Mouse (Mus musculus): Measurements from ENCODE around the gene Ankrd28. TPM values are rescaled to one million over a fixed set of nuclear protein-coding genes. Genes with fewer than 3 reads are reported as not detected.

Ankrd28 gene
- polyA plus RNA-seq, 1 experiment: 6.5 TPM

DNA sequence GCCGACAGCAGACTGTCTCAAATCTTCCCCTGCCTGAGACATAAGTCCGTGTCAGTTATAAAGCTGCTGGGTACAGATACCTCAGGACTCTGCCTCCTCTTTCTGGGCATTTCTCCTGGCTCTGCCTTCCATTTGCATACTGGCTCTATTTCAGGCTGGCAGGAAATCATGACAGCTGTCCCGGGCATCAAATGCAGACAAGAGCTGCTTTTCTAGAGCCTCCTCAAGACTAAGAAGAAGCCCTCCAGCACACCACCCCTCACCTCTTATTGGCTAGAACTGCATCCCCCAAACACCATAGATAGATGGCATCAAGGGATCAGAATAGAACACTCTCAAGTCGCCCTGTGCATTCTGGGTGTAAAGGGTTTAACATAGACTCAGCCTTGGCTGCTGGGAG, 24.2 kb upstream of the Ankrd28 start:
- Histone ChIP-seq H3K4me2 (ENCODE audit: low read depth) (no peak overlapping the region), H3K36me3 (ENCODE audit: control insufficient read depth, insufficient read depth) (no peaks in the 10 kb centered on the region), H3ac (ENCODE audit: control insufficient read depth, insufficient read length) (no peak overlapping the region), H3K4me3 (no peak overlapping the region), H3K79me2 (ENCODE audit: control insufficient read depth, insufficient read depth) (no peaks in the 10 kb centered on the region), H3K27me3 (ENCODE audit: control insufficient read depth, insufficient read depth, insufficient read length) (peaks cover 7% of the 10 kb centered on the region)
- TF ChIP-seq TCF12 (IDR thresholded peaks at IDR 0.05; ENCODE audit: insufficient read depth, poor library complexity, severe bottlenecking) (no peak), POLR2A (IDR thresholded peaks at IDR 0.05; ENCODE audit: insufficient read length, low read depth) (no peak), MAX (IDR thresholded peaks at IDR 0.05; ENCODE audit: low read depth) (no peak), MYOG (IDR thresholded peaks at IDR 0.05; ENCODE audit: control insufficient read depth in 1 of 3, insufficient read depth in 1 of 3, insufficient read length in 2 of 3, low read depth in 2 of 3) (peak in 1 of 3 experiments; percentile 4), MYOD1 (IDR thresholded peaks at IDR 0.05; ENCODE audit: control insufficient read depth in 1 of 3, insufficient read length in 2 of 3, low read depth in 2 of 3) (peak in 2 of 3 experiments; percentile 7 to 30)

GRCm38 (mm10) chr14:31843571-31843970, 13.1 kb upstream of the Ankrd28 start:
- Histone ChIP-seq H3K79me2 (ENCODE audit: control insufficient read depth, insufficient read depth) (no peaks in the 10 kb centered on the region), H3K27me3 (ENCODE audit: control insufficient read depth, insufficient read depth, insufficient read length) (peaks cover 6% of the 10 kb centered on the region), H3ac (ENCODE audit: control insufficient read depth, insufficient read length) (no peak overlapping the region), H3K4me3 (no peak overlapping the region), H3K4me2 (ENCODE audit: low read depth) (no peak overlapping the region), H3K36me3 (ENCODE audit: control insufficient read depth, insufficient read depth) (no peaks in the 10 kb centered on the region)
- TF ChIP-seq TCF12 (IDR thresholded peaks at IDR 0.05; ENCODE audit: insufficient read depth, poor library complexity, severe bottlenecking) (no peak), MAX (IDR thresholded peaks at IDR 0.05; ENCODE audit: low read depth) (no peak), TCF3 (IDR thresholded peaks at IDR 0.05; ENCODE audit: insufficient read length, low read depth) (no peak), REST (IDR thresholded peaks at IDR 0.05; ENCODE audit: insufficient read depth, insufficient read length) (no peak), MYOD1 (IDR thresholded peaks at IDR 0.05; ENCODE audit: control insufficient read depth in 1 of 3, insufficient read length in 2 of 3, low read depth in 2 of 3) (no peak), CEBPB (IDR thresholded peaks at IDR 0.05; ENCODE audit: insufficient read depth, poor library complexity, severe bottlenecking) (no peak)

DNA sequence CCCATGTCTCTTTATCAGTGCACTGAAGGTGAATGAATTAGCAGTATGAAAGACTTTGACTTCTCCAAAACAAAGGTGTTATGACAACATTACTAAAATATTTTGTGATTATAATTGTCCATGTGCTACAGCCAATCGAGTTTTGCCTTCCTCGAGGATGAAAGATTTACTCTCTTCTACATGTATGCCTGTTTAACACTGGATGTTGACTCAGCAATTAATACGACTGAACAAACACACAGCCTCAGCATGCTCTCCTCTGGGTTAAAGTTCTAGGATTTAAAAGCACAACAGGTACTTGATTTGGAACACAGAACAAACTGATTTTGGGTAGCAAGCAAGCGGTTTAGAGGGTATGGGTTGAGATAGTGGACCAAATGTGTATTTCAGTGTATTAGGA, 1.6 kb upstream of the Ankrd28 start:
- Histone ChIP-seq H3K4me3 (no peak overlapping the region), H3K36me3 (ENCODE audit: control insufficient read depth, insufficient read depth) (no peaks in the 10 kb centered on the region), H3K27me3 (ENCODE audit: control insufficient read depth, insufficient read depth, insufficient read length) (no peaks in the 10 kb centered on the region), H3ac (ENCODE audit: control insufficient read depth, insufficient read length) (no peak overlapping the region), H3K79me2 (ENCODE audit: control insufficient read depth, insufficient read depth) (peaks cover 27% of the 10 kb centered on the region), H3K4me2 (ENCODE audit: low read depth) (no peak overlapping the region)
- TF ChIP-seq SRF (IDR thresholded peaks at IDR 0.05; ENCODE audit: control insufficient read depth, insufficient read length, low read depth): no peak
- TF ChIP-seq MYOD1 (IDR thresholded peaks at IDR 0.05; ENCODE audit: control insufficient read depth in 1 of 3, insufficient read length in 2 of 3, low read depth in 2 of 3): no peak
- no peak for TF ChIP-seq REST (IDR thresholded peaks at IDR 0.05; ENCODE audit: insufficient read depth, insufficient read length)
- TF ChIP-seq CEBPB (IDR thresholded peaks at IDR 0.05; ENCODE audit: insufficient read depth, poor library complexity, severe bottlenecking): no peak
- no peak for TF ChIP-seq MAX (IDR thresholded peaks at IDR 0.05; ENCODE audit: low read depth)
- TF ChIP-seq POLR2A (IDR thresholded peaks at IDR 0.05; ENCODE audit: insufficient read length, low read depth): no peak
- no peak for TF ChIP-seq TCF12 (IDR thresholded peaks at IDR 0.05; ENCODE audit: insufficient read depth, poor library complexity, severe bottlenecking)
- TF ChIP-seq TCF3 (IDR thresholded peaks at IDR 0.05; ENCODE audit: insufficient read length, low read depth): no peak
- TF ChIP-seq USF1 (IDR thresholded peaks at IDR 0.05; ENCODE audit: low read depth): no peak
- no peak for TF ChIP-seq POLR2AphosphoS2 (IDR thresholded peaks at IDR 0.05; ENCODE audit: insufficient read length, low read depth)
- TF ChIP-seq E2F4 (IDR thresholded peaks at IDR 0.05; ENCODE audit: insufficient read depth): no peak
- no peak for TF ChIP-seq MYOG (IDR thresholded peaks at IDR 0.05; ENCODE audit: control insufficient read depth in 1 of 3, insufficient read depth in 1 of 3, insufficient read length in 2 of 3, low read depth in 2 of 3)

DNA sequence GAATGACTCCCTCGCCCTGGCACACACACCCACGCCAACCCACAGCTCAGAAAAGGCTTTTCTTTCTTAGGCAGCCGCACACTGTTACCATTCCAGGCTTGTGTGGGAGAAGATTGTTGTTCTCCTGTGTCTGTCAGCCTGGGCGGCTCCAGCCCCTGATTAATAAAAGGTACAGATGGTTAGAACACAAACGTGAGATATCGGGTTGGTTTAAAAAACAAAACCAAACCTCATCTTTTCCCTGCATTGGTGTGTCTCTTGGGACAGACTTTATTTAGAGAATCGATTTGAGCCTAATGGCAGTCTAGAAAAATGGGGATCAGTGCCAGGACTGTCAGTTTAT, 890 bp upstream of the Ankrd28 start:
- no peak for TF ChIP-seq MAX (IDR thresholded peaks at IDR 0.05; ENCODE audit: low read depth)
- TF ChIP-seq TCF3 (IDR thresholded peaks at IDR 0.05; ENCODE audit: insufficient read length, low read depth): no peak
- no peak for TF ChIP-seq SRF (IDR thresholded peaks at IDR 0.05; ENCODE audit: control insufficient read depth, insufficient read length, low read depth)
- no peak for TF ChIP-seq CEBPB (IDR thresholded peaks at IDR 0.05; ENCODE audit: insufficient read depth, poor library complexity, severe bottlenecking)
- no peak for TF ChIP-seq REST (IDR thresholded peaks at IDR 0.05; ENCODE audit: insufficient read depth, insufficient read length)
- TF ChIP-seq MYOD1 (IDR thresholded peaks at IDR 0.05; ENCODE audit: control insufficient read depth in 1 of 3, insufficient read length in 2 of 3, low read depth in 2 of 3): no peak
- no peak for TF ChIP-seq POLR2AphosphoS2 (IDR thresholded peaks at IDR 0.05; ENCODE audit: insufficient read length, low read depth)
- no peak for TF ChIP-seq POLR2A (IDR thresholded peaks at IDR 0.05; ENCODE audit: insufficient read length, low read depth)
- no peak for TF ChIP-seq TCF12 (IDR thresholded peaks at IDR 0.05; ENCODE audit: insufficient read depth, poor library complexity, severe bottlenecking)
- Histone ChIP-seq H3K36me3 (ENCODE audit: control insufficient read depth, insufficient read depth) (no peaks in the 10 kb centered on the region), H3K79me2 (ENCODE audit: control insufficient read depth, insufficient read depth) (peaks cover 27% of the 10 kb centered on the region), H3K4me3 (peak overlapping the region; percentile 44), H3K4me2 (ENCODE audit: low read depth) (peak overlapping the region; percentile 88), H3ac (ENCODE audit: control insufficient read depth, insufficient read length) (no peak overlapping the region), H3K27me3 (ENCODE audit: control insufficient read depth, insufficient read depth, insufficient read length) (no peaks in the 10 kb centered on the region)

DNA sequence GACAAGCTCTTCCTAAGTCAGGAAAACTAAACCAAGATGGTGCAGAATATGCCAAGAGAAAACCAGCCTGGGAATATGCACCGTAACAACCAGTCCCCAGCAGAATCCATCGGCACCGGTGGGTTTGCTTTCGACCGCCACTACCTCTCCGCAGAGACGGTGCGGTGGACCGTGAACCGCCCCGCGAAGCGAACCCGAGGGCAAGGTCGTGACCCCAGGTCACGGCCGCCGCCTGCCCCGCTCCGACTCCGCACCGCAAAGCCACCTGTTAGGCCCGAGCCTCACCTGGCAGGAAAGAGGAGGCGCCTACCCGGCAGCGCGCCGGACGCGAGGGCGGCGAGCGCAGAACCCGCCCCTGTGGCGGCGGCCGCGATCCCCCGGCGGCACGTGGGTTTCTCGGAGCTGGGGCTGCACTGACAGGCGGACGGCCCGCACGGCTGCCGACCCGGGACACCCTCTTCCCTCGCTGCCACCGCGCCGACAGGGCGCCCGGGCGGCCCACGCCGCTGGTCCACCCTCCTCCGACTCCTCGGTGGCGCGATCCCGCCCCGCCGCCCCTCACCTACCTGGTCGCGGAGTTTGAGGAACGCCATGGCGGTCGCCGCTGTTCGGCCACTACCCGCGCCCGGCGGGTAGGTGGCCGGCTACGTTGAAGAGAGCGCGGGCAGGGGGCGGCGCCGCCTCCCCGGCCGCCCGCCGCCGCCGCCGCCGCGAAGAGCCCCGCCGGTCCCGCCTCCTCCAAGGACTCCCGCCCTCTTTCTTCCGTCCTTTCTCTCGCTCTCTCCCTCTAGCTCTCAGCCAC, 489 bp downstream of the Ankrd28 start:
- peak overlapping the region; percentile 44 for H3K4me3 ChIP-seq
- peaks cover 38% of the 10 kb centered on the region for H3K79me2 ChIP-seq (ENCODE audit: control insufficient read depth, insufficient read depth)
- no peaks in the 10 kb centered on the region for H3K27me3 ChIP-seq (ENCODE audit: control insufficient read depth, insufficient read depth, insufficient read length)
- TF ChIP-seq MYOD1 (IDR thresholded peaks at IDR 0.05; ENCODE audit: control insufficient read depth in 1 of 3, insufficient read length in 2 of 3, low read depth in 2 of 3) (peak in 1 of 3 experiments; percentile 48), POLR2A (IDR thresholded peaks at IDR 0.05; ENCODE audit: insufficient read length, low read depth) (peak; percentile 30), MYOG (IDR thresholded peaks at IDR 0.05; ENCODE audit: control insufficient read depth in 1 of 3, insufficient read depth in 1 of 3, insufficient read length in 2 of 3, low read depth in 2 of 3) (peak in 2 of 3 experiments; percentile 20 to 43), MAX (IDR thresholded peaks at IDR 0.05; ENCODE audit: low read depth) (no peak)
- H3ac ChIP-seq (ENCODE audit: control insufficient read depth, insufficient read length): peak overlapping the region; percentile 90
- peak overlapping the region; percentile 99 for H3K4me2 ChIP-seq (ENCODE audit: low read depth)
- H3K36me3 ChIP-seq (ENCODE audit: control insufficient read depth, insufficient read depth): no peaks in the 10 kb centered on the region

Measured in myocyte (in vitro differentiated cells).